Mouse (Mus musculus): Measurements from ENCODE around the gene Lsr. TPM values are rescaled to one million over a fixed set of nuclear protein-coding genes. Genes with fewer than 3 reads are reported as not detected.

Lsr gene
- total RNA-seq (2021): 1 to 10 TPM; 5.5 to 5.6 TPM

DNA sequence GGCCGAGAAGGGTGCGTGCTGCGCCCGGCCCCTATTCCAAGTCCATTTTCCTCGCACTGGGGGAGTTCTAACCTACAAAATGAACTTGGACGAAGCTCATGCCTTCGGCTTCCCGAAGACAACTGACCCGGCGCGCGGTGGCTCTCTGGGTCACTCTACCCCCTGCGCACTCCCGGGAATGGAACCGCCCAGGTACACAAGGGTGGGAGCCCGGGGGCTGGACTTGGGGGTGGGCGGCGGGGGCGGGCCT, at the start of gene Lsr:
Gene Lsr, minus strand, starts transcription at position 214 of the 250 bp plus-strand sequence.
- DNase-seq: peak; percentile 16

DNA sequence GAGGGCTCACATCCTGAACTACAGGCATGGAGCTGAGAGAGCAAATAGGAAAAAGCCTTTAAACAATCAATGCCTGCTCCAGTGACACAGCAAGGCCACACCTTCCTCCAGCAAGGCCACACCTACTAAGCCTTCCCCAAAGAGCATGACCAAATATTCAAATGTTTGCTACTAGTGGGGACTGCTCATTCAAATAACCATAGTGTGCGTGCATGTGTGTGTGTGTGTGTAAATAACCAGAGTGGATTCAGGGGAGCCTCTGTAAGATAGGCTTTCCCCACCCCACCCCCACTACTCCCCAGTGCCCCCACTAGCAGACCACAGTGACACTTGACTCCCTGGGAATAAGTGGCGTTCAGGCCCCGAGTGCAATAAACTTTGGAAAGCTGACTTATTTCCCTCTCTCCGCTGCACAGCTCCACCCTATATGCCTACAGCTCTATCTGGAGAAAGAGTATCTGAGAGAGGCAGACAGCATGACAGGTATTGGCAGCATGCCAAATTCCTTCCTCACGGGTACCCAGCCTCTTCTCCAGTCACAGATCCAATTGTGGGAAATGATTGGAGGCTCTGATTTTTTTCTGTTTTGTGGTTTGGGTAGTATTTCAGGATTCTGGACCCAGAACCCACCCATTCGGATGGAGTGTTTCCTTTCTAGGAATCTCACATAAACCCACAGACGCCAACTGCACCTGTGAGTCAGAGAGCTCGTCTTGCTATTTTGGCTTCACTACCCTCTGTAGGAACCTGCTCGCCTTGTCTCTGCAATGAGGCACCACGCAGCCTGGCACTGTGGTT, 44.0 kb upstream of the Lsr start:
- DNase-seq: peak; percentile 54

GRCm38 (mm10) chr7:31012971-31013370, 39.7 kb upstream of the Lsr start:
- DNase-seq: no peak

GRCm38 (mm10) chr7:31008889-31009288, 35.6 kb upstream of the Lsr start:
- DNase-seq: no peak

DNA sequence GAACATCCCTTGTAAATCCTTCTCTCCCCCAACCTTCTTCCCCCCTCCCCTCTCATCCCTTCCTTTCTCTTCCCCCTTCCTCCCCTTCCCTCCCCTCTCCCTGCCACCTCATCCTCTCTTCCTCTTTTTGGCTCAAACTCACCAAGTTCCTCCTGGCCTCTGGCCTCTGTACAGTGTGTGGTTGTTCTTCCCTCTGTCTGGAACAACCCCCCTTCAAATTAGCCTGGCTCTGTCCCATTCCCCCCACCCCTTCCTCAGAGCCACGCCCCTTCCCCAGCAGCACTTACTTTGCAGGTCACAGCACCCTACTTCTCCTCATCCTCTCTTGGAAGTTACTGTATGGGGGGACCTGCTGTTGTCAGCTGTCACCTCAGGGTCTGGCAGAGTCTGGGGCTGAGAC, 34.9 kb upstream of the Lsr start:
- no peak for DNase-seq

DNA sequence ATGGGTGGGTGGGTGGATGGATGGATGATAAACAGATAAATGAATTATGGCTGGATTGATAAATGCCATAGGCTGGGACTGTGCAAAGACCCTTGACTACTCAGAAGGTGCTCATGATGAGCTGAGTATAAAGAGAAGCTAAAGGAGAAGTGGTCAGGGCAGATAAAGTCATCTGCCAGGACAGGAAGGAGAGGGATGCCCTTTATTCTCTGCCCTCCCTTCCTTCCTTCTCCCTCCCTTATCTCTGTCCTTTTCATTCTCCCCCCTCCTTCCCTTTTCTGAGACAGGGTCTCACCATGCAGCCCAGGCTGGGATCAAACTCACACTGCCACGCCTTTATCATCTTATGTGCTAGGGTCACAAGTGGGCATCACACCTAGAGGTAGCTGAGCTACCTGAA, 34.5 kb upstream of the Lsr start:
- DNase-seq: no peak

DNA sequence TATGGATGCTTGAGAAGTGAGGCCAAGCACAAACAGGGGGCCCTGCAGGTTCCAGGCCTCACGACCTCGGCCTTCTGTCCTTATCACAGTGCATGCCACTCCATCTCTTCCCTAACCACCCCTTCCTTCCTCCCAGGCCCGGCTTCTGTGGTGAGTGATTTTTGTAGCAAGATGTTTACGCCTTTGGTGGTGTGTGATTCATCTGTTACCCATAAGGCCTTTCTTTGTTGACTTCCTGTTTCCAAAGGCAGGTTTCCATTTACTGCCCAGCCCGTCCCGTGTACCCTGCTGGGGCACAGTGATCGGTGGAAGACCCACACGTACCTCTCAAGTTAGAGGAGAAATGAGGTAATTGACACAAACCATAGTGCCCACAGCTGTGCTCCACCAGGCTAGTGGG, 29.4 kb upstream of the Lsr start:
- no peak for DNase-seq

GRCm38 (mm10) chr7:31000505-31001020, 27.3 kb upstream of the Lsr start:
- peak; percentile 82 for DNase-seq

DNA sequence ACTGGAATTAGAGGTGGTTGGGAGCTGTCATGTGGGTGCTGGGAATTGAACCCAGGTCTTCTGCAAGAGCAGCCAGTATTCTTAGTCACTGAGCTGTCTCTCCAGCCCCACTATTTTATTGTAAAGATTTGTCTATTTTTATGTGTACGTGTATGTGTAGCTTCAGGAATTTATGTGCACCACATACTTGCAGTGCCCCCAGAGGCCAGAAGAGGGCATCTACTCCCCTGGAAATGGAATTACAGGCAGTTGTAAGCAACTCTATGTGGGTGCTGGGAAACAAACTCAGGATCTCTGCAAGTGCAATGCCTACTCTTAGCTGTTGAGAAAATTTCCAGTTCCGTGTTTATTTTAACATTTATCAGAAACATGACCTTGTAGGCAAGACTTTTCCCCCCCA, 23.2 kb upstream of the Lsr start:
- no peak for DNase-seq

GRCm38 (mm10) chr7:30993986-30994385, 20.7 kb upstream of the Lsr start:
- no peak for DNase-seq

- DNase-seq: no peak
Measured at GRCm38 (mm10) chr7:30992148-30992547, 18.9 kb upstream of the Lsr start.

GRCm38 (mm10) chr7:30988519-30989162, 15.4 kb upstream of the Lsr start:
- DNase-seq: no peak

DNA sequence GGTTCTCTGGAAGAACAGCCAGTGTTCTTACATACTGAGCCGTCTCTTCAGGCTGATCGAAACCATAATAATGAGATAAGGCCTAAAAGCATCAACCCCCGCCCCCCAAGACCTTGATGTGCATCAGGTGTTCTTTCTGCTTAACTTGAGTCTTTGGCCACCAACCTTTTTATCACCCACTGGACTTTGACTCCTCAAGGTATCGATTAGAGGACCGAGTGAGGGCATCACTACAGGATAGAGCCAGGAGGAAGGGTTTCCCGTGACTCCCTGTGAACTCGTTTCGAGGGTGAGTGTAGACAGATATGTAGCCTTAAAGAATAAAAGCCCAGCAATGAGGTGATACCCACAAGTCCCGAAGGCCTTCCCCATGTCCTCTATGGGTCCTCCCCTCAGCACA, 12.1 kb upstream of the Lsr start:
- no peak for DNase-seq

DNA sequence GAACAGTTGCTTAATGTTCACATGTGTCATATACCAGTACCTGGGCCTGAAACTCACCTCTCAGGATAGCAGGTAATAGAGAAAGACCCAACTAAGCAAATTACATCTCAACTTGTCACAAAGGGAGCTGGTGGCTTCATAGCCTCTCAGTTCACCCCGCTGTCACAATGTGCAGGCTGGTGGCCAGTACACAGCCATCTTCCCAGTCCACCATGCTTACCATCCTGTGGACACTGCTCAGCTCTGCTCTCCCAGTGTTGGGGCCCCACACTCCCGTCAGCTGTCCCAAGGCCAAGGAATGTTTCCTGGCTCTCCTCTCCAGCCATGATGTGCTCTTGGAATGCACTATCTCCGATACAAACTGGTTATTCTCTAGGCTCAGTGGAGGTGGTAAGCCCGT, 8.4 kb upstream of the Lsr start:
- no peak for DNase-seq

GRCm38 (mm10) chr7:30973501-30974289, 431 bp upstream of the Lsr start, which contains the start of gene Fam187b:
Gene Fam187b (plus strand): TSS chr7:30973790.
- peak; percentile 93 for DNase-seq

- DNase-seq: no peak
Measured at GRCm38 (mm10) chr7:30972426-30973250, 626 bp downstream of the Lsr start.

- no peak for DNase-seq
Measured at GRCm38 (mm10) chr7:30971901-30972300, 1.4 kb downstream of the Lsr start.

- peak; percentile 31 for DNase-seq
Measured at GRCm38 (mm10) chr7:30969174-30969573, 4.1 kb downstream of the Lsr start.

GRCm38 (mm10) chr7:30968611-30969010, 4.7 kb downstream of the Lsr start:
- DNase-seq: no peak

DNA sequence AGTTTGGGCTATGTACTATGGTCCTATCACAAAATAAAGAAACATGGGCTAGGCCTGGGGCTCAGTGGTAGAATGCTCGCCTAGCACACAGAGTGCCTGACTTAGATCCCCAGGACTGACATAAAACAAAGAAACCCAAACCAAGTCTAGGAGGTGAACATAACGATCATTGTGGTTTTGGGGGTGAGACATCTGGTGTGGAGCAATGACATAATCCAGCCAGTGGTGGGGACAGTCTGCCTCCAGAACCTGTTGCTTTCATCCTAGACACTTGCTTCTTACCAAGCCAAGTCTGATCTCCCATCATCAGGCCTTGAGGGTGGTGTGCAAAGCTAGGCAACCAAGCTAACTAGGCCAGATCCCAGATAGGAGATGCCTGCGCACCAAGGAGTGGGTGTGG, 6.6 kb downstream of the Lsr start:
- DNase-seq: no peak

GRCm38 (mm10) chr7:30965677-30966076, 7.6 kb downstream of the Lsr start:
- DNase-seq: no peak

DNA sequence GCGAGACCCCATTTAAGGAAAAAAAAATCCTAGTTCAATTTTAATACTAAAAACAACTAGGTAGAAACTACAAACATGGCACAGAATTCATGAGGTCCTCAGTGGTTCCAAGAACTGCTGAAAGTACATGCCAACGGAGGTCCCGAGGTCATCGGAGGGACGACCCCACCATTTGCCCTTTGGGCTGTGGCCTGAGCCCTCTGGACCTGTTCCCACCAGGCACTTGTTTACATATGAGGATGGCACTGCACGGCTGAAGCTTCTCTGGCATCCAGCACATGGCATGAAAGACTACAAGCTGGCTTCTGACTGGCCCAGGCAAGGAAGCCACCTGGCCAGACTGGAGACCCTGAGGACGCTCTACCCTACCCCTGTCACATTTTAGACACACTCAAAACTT, 8.9 kb downstream of the Lsr start:
- no peak for DNase-seq
